Mouse (Mus musculus): ENCODE measurements at regions not wholly inside any gene's neighbourhood (a gene's known extent, or its start where the extent isn't known, plus 50 kb on each side); places are given as distances from the start of the nearest gene placed in this dataset.
"Not testable (repeated sequence)": the region's sequence is repeated elsewhere in the genome, so short reads cannot be mapped to it uniquely, and the experiment has no call there.

DNA sequence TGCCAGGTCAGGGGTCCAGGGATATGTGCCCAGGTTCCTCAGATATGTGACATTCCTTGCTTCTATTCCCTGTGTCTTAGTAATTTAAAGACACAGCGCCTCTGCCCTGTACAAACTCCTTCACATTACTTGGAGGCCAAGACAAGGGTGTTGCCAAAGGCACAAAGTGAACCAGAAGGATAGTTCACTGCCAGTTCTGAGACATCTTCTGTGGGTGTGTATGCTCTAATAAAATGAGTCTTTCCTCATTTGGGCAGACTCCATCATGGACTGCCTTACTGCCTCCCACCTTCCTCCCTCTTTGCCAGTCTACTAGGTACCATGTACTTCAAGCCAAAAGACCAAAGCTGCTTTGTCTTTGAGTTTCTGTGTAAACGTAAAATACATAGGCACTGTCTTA is 65.8 kb upstream of the Rmdn2 start:
- peak; percentile 63 for DNase-seq (ENCODE audit: extremely low read depth, low read depth, low spot score)

DNA sequence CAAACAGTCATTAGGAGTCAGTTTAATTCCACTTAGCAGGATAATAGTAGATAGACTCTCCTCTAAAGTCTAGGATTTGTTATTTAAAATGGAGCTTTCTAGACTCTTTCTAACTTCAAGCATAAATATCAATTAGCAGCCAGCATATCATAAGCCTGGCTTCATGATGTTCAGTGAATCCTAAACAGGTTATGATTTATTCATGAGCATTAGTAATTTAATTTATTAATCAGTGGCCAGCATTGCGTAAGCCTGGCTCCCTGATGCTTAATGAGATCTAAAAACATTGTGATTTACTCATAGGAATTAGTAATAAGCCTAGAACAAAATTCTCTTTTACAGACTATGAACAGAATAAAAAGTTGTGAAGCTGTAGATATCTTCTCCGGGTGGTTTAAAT is 64.6 kb upstream of the Rmdn2 start:
- DNase-seq (ENCODE audit: extremely low read depth, low read depth, low spot score) = no peak

DNA sequence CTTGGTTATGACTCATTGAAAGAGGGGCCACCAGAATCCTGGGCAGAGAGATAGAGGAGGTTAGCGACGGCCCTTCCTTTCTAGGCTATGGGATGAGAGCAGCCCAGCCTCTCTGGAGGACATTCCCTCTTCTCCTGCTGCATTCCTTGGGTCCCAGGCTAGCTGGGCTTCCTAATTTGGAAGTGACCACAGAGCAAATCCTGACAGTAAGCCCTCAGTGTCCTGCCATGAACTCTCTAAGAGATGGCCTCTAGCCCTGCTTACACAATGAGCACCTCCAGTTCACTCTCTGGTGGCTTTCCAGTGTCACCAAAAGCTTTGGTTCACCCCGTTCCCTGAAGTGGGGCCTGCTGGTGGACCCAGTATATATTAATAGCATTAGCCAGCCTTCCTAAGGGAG is 64.1 kb upstream of the Rmdn2 start:
- DNase-seq (ENCODE audit: extremely low read depth, low read depth, low spot score) = no peak

DNA sequence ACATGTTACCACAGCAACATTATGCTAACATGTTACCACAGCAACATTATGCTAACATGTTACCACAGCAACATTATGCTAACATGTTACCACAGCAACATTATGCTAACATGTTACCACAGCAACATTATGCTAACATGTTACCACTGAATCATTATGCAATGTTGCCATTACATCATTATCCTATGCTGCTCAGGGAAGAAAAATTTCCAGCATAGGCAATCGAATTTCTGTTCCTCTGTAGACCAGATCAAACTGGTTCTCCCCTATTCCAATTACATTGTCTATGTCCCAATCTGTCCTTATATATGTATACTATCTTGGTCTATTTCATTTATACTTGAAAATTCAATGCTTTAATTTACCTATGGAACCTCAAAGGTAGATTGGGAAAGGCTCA is 61.3 kb upstream of the Rmdn2 start:
- not testable (repeated sequence) for DNase-seq (ENCODE audit: extremely low read depth, low read depth, low spot score)

DNA sequence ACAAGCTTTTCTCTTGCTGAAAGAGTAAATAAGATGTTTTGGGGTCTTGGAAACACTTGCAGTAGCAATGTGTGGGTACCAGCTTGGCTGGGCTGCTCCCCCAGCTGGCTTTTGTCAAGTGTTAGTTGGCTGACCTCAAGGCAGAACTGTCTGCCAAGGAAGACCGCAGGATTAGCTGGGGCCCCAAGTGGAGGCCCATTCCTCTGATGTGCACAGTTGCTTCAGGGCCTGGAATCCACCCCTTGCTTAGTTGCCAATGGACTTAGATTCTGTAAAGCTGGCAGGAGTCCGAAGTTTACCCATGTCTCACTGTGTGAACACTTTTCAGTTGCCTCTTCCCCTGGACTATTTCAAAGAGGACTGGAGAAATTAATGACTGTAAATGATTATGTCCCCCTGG is 57.8 kb upstream of the Rmdn2 start:
- no peak for DNase-seq (ENCODE audit: extremely low read depth, low read depth, low spot score)

DNA sequence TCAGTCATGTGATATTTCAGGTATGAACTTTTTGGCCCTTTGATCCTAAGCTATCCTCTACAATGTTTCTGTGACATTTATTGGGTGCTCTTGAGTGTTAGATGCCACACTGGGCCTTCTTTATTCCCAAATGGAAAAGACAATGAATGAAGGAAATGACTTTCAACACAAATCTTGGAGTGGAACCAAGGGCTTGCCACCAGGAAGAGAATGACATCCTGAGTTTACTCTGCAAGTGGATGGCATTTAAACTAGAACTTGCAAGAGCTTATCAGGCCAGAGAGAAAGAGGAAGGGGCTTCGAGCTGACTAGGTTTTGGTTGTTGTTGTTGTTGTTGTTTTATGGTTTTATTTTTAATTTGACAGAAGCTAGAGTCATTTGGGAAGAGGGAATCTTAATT is 56.1 kb upstream of the Rmdn2 start:
- DNase-seq (ENCODE audit: extremely low read depth, low read depth, low spot score) = no peak
